Mouse (Mus musculus) adrenal gland (tissue): ENCODE results near the gene Gfod2.

Source experiments
- intact Hi-C: fragments of 180-260 bp; cut with DNase I; formaldehyde crosslinking; loops from one replicate; pipeline ENCODE4 v1.15.1; 2025

Gfod2 gene

GRCm38 (mm10) chr8:105768485-105769257 is 10.2 kb upstream of the Gfod2 start:
- intact Hi-C loops: no loop called here

- intact Hi-C loops: no loop called here
Measured at GRCm38 (mm10) chr8:105757796-105758276, 628 bp downstream of the Gfod2 start.

GRCm38 (mm10) chr8:105754688-105755087 is 3.8 kb downstream of the Gfod2 start:
- intact Hi-C loops: no loop called here

DNA sequence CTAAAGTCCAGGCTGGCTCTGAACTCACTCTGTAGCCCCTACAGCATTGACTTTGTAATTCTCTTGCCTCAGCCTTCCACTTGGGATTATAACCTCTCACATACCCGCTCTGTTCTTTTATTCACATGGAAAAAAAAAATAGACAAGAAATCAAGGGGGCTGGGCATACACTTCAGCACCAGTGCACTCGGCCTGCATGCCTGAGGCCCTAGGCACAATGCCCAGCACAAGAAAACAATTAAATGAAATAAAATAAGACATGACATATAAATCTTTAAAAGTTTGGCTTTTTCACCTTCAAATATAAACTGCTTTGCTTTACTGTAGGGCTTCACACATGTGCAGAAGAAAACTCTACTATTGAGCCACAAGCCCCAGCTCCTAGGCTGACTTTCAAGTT is 4.5 kb downstream of the Gfod2 start:
- intact Hi-C loops: no loop called here

DNA sequence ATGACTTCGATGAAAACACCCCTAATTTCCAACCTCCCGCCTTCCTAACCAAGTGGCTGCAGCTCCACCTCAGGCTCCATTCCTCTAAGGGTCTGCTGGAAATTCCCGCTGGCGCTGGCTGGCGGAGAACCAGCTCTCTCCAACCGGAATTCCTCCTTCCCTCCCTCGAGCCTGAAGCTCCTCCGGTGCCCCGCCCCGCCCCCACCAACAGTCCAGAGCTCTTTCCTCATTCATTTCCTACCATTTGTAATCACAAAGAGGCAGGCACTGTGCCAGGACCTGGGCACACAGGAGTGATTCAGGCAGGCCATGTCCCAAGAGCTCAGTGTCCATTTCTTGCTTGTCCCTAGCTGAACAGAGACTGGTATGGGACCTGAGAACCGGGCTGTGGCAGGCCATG is 7.9 kb downstream of the Gfod2 start:
- intact Hi-C loops: no loop called here

GRCm38 (mm10) chr8:105743301-105743700 is 15.2 kb downstream of the Gfod2 start:
- intact Hi-C loops: no loop called here

DNA sequence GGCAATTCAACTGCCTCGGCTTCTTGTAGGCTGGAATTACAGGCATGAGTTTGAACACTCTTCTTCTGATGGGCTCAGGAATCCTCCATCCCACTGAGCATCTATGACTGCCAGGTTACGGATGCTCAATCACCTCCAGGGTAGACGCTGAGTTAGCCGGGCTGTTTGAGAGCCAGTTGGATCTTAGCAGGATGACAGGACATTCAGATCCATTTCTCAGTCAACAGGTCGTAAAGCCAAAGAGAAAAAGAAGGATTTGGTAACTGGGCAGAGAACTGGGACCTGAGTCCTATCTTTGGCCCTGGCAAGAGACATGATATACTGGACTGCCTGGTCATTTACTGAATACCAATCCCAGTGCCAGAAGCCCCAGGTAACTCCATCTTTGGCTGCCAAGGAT is 19.2 kb downstream of the Gfod2 start:
- intact Hi-C loops: no loop called here

DNA sequence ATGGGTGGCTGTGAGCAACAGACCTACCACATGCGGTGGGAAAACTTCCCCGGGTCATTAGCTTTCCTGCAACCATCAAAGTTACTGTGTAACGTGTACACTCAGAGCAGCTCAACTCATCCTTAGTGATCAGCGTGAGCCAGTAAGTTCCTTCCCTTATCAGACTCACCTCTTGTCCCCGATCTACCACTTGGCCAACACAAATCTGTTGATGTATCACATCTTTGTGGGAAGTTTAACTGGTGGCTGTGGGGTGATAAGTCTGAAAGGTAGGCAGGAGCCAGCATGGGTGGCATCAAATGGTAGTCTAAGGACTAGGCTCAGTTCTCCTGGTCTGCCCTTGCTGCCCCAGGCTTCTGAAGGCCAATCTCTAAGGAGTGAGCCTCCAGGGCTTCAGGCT is 26.3 kb downstream of the Gfod2 start:
- intact Hi-C loops: no loop called here

- intact Hi-C loops: no loop called here
Measured at GRCm38 (mm10) chr8:105727397-105728124, 30.9 kb downstream of the Gfod2 start.

DNA sequence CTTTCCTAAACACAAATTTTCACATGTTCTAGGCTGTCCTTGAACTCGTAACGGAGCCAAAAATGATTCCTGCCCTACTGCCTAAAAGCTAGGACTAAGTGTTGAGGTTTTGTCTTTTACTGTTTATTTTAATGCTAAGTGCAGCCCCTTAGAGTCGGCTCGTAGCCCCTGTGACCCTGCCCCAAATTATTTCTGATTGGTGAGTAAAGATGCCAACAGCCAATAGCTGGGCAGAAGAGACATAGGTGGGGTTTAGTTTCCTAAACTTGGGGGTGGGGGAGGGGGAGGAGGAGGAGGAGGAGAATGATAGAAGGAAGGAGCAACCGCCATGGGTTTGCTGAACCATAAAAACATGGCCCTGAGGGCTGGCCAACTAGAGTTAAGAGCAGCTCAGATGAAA is 32.7 kb downstream of the Gfod2 start:
- intact Hi-C loops: no loop called here

- intact Hi-C loops: no loop called here
Measured at GRCm38 (mm10) chr8:105722861-105723260, 35.6 kb downstream of the Gfod2 start.

DNA sequence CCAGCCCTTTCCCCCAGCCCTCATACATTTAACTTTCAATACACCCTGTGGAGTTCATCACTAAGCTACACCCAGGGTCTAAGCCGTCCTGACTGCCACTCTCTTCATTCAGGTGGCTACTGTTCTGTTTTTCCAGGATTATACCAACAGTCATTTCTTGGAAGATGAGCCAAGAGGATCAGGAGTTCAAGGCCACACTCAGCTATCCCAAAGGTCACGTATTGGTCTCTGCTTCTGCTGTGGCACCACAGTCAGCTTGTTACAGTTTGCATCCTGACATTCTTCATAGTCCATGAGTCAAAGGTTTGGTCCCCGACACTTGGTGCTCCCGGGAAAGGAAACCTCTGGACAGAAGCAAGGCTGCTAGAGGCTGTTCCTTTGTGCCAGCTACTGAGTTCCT is 38.8 kb downstream of the Gfod2 start:
- intact Hi-C loops: no loop called here

DNA sequence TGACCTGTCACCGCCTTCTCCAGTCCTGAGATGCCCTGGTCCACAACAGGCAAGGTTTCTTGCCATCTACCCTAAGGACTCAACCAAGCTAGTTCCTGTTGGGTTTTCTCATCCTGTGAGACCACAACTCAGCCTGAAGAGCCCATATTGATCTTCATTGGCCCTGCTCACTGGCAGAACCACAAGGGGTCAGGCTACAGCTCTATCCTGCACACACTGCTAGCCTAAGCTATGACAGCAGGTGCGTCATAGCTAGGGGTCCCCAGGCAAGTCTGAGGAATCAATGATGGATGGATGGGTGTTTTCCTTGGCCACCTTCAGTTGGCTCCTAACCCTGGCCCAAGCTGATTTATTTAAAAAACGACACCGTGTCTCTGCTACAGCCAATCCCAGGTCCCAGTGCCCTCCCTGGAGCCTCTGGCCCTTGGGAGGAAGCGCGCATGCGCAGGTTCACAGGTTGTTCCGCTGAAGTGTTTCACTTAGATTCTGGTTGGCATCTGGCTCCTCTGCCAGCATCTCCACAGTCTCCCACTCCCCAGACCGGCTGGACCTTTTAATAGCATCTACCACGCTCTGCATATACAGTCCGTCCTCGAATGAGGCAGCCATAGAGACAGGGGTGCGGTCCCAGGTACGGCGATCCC is 42.0 kb downstream of the Gfod2 start:
- intact Hi-C loops: no loop called here

DNA sequence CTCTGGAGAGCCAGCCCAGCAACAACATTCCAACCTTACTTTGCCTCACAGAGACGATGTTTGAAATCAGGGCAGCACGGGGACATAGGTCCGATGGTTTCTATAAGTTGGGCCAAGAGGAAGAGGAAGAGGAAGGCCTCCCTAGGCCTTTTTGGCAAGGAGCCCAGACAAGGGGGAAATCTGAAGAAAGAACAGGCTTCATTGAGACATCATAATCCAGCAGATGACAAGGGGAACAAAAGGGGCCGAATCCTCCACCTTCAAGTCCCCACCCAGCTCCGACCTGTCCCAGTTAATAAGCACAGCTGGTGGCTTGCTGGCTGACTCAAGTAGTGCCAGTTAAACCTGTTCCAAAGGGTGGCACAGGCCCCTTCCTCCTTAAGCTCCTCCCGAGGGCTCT is 43.4 kb downstream of the Gfod2 start:
- intact Hi-C loops: loop anchor here (2.0 kb wide), 1 partner anchor 74 kb away; no protein-coding TSS in a partner anchor

- intact Hi-C loops: loop anchor here (2.0 to 5.0 kb wide), 2 partner anchors 75 to 218 kb away; partner anchors contain the start of gene Ctrl
Measured at GRCm38 (mm10) chr8:105714139-105714538, 44.3 kb downstream of the Gfod2 start.

GRCm38 (mm10) chr8:105712286-105712685 is 46.2 kb downstream of the Gfod2 start:
- intact Hi-C loops: loop anchor here (5.0 kb wide), 1 partner anchor 220 kb away; the partner anchor contains the start of gene Ctrl

- intact Hi-C loops: no loop called here
Measured at GRCm38 (mm10) chr8:105709317-105709716, 49.1 kb downstream of the Gfod2 start.

GRCm38 (mm10) chr8:105708675-105709074 is 49.8 kb downstream of the Gfod2 start:
- intact Hi-C loops: no loop called here

DNA sequence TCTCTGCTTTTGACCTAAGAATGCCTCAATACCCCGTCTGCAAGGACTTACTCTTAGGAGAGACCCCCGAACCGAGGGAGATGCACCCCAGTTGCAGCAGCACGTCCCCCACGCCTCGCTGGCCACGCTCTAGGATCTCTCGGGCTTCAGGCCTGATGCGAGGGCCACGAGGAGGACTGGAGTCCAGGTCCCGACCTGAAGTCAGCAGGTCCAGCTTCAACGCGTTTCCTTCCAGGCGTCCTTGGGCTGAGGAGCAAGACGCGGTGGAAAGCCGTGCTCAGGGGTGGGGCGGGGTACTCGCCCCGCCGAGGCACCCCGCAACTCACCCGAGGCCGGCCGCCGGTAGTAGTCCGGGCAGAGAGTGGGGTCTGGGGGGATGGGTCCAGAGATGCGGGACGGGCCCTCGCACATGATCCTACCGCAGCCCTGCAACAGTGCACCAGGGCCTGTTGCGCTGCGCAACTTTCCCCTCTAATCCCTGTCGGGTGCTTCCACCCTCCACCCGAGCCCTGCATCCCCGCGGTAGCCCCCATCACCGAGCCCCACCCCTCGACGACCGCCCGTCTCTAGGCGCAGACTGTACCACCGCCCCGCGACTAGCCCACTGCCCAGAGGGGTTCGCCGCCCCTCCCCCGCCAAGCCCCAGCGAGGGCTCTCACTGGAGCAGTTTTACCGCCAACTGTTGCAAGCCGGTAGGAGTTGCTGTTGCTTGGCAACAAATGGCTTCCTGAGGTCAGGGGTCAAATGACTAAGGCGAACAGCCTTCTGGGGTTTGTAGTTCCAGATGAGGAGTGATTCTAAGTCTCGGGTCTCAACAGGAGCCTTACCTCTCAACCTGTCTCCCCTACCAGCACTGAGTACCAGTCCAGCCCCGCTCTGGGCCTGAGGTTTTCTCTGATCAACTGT is 50.7 kb downstream of the Gfod2 start, which contains the start of the genes 4933405L10Rik and Enkd1:
TSS of gene 4933405L10Rik (plus strand) at position 158 of the 906 bp plus-strand sequence.
TSS of gene Enkd1 (minus strand) at position 713 of the 906 bp plus-strand sequence.
- intact Hi-C loops: no loop called here

GRCm38 (mm10) chr8:105706426-105706825 is 52.0 kb downstream of the Gfod2 start:
- intact Hi-C loops: no loop called here

DNA sequence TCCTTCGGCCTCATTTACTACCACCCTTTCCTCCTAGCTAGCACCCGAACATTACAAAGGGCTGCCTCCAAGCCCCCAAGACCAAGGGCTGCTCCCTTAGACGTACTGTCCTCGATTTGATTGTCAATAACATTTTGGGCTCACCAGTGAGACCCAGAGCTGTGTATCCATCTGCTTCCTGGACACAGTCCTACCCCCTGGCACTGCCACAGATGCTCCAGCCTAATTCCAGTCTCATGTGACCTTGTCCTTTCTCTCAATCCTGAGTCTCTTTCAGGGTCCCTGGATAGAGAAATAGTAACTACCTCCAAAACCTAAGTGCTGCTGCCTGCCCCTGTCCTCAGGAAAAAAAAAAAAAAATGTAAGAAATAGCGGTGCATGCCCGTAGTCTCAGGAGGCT is 53.5 kb downstream of the Gfod2 start:
- intact Hi-C loops: no loop called here
